Mouse (Mus musculus): ENCODE data around the gene Catsper1.
"Not testable (repeated sequence)": the region's sequence is repeated elsewhere in the genome, so short reads cannot be mapped to it uniquely, and the experiment has no call there.

Catsper1 gene

DNA sequence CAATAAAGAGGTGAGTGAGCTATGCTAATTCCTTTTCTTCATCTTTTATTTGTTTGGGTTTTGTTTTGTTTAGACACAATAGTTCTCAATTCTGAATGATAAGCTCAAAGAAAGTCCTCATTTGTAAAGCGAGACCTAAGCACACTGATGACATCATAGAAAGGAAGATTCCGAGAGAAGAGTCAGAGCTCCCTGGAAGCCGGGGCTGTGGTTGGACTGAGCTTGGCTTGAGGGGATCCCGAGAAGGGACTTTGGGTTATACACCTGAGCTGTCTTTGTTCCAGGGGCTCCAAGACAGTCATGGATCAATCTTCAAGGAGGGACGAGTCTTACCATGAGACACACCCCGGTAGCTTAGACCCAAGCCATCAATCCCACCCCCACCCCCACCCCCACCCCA lies at the start of gene Catsper1:
Gene Catsper1 (plus strand): TSS at position 301 of the 400 bp plus-strand sequence.
- DNase-seq (ENCODE audit: low spot score in 2 of 2), result no peak

GRCm38 (mm10) chr19:5294972-5295735 lies 40.4 kb upstream of the Catsper1 start, which contains the start of gene Sf3b2:
TSS of gene Sf3b2 (minus strand) at chr19:5295455.
- DNase-seq (ENCODE audit: low spot score in 2 of 2), result peak; percentile 98 to 99

GRCm38 (mm10) chr19:5295736-5296075 lies 39.8 kb upstream of the Catsper1 start:
- DNase-seq (ENCODE audit: low spot score in 2 of 2), result no peak

GRCm38 (mm10) chr19:5296630-5297029 lies 38.9 kb upstream of the Catsper1 start:
- no peak for DNase-seq (ENCODE audit: low spot score in 2 of 2)

- no peak for DNase-seq (ENCODE audit: low spot score in 2 of 2)
Measured at GRCm38 (mm10) chr19:5297903-5298800, 37.4 kb upstream of the Catsper1 start, which contains the start of gene Gal3st3. TSS of gene Gal3st3 (plus strand) at chr19:5298331.

GRCm38 (mm10) chr19:5300588-5300987 lies 35.0 kb upstream of the Catsper1 start:
- DNase-seq (ENCODE audit: low spot score in 2 of 2), result no peak

DNA sequence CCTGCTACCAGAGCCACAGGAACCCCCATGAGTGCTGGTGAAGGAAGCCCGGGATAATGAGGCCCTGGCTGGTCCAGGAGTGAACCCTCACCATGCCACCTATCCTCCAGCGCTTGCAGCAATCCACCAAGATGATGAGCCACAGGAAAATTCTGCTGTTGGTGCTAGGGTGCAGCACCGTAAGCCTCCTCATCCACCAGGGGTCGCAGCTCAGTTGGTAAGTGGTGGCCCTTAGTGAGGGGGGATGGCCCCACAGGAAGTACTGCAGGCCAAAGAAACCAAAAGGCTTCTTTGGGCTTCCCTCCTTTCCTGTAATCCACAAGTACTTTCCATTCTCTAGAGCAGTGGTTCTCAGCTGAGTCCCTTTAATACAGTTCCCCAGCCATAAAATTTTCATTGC lies 33.1 kb upstream of the Catsper1 start:
- DNase-seq (ENCODE audit: low spot score in 2 of 2), result no peak

DNA sequence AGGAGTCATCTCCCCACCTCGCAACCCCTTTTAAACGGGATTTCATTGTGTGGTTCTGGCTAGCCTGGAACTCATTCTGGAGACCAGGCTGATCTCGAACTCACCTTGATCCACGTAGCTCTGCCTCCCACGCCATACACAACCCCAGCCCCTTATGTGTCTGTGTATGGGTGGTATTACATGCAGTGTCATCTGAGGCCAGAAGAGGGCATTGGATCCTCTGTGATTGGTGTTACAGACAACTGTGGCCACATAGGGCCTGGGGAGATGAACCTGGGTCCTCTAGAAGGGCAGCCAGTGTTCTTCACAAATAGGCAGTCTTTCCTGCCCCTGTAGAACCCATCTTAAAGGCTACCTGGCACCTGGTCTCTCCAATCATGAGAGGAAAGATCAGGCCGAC lies 29.3 kb upstream of the Catsper1 start:
- no peak for DNase-seq (ENCODE audit: low spot score in 2 of 2)

DNA sequence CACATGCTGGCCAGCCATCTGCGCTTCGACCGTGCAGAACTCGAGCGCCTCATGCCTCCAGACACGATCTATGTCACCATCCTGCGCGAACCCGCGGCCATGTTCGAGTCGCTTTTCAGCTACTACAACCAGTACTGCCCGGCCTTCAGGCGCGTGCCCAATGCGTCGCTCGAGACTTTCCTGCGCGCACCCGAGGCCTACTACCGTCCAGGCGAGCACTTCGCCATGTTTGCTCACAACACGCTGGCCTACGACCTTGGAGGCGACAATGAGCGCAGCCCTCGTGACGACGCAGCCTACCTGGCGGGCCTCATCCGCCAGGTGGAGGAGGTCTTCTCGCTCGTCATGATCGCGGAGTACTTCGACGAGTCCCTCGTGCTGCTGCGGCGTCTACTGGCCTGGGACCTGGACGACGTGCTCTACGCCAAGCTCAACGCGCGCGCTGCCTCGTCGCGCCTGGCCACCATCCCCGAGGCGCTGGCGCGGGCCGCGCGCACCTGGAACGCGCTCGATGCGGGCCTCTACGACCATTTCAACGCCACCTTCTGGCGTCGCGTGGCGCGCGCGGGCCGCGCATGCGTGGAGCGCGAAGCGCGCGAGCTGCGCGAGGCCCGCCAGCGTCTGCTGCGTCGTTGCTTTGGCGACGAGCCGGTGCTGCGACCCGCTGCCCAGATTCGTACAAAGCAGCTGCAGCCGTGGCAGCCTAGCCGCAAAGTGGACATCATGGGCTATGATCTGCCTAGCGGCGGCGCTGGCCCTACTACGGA lies 28.4 kb upstream of the Catsper1 start:
- DNase-seq (ENCODE audit: low spot score in 2 of 2), result no peak

- no peak for DNase-seq (ENCODE audit: low spot score in 2 of 2)
Measured at GRCm38 (mm10) chr19:5309025-5309424, 26.5 kb upstream of the Catsper1 start.

DNA sequence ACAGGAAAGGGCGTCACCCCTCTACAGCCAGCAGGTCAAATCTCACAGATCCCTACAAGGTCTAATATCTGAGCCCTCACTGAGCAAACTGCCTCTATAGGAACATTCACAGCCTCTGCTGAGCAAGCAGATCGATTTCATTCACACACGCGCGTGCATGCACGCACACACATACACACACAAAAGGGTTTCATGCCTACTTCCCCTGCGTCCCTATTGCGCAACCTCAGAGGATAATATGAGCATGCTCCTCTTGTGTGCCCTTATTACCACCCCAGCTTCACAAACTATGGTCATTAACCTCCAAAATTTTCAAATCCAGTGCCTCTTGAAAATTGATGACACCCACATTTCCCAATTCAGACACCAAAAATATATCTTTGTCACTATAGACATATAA lies 22.4 kb upstream of the Catsper1 start:
- no peak for DNase-seq (ENCODE audit: low spot score in 2 of 2)

DNA sequence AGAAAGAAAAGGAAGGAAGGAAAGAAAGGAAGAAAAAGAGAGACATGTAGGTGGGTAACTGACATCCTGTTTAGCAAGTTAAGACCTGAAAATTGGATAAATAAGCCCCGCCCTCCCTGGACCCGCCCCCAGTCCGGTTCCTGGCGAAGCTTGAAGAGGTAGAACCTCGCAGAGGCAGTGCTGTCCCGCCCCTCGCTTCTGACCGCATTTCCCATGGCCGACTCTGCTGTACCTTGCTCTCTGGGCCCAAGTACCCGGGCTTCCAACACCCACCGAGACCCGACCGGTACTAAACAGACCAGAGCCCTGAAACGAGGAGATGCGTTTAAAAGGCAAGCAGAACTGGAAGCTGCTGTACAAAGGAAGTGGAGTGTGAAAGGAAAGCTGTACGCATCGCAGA lies 11.7 kb upstream of the Catsper1 start:
- DNase-seq (ENCODE audit: low spot score in 2 of 2), result no peak

GRCm38 (mm10) chr19:5327970-5328369 lies 7.6 kb upstream of the Catsper1 start:
- peak; percentile 24 to 31 for DNase-seq (ENCODE audit: low spot score in 2 of 2)

DNA sequence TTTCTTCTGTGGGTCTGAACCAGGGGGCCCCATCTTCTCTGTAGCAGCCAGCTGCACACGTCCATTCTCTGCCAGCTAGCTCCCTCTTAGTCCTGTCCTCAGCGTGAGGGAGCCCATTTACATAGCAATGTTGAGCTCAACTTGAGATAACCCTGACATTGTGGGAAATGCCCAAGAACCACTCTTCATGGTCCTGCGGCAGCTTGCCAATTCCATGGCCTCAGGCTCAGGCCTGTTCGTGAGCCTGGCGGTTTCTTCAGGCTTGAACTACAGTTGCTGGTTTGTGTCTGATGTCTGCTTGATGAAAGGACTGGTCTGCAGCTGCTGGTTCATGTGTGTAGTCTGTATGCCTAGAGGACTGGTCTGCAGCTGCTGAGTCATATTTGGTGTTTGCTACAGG lies 800 bp upstream of the Catsper1 start:
- DNase-seq (ENCODE audit: low spot score in 2 of 2), result no peak

DNA sequence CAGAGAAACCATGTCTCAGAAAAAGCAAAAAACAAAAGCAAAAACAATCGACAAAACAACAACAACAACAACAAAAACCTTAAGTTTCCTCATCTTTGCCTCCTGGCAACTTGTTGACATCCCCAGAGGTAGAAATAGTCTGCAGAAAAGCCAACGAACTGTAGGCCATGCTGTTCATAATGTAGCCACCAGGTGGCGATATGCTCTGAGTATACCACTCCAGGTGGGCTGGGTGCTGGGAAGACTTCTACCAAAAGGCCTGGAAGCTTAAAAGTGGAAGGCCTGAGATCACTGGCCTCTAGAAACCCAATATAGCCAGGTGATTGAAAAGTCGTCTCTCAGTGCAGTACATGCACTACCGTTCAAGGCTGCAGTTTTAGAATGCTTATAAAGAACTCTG lies 2.4 kb downstream of the Catsper1 start:
- DNase-seq (ENCODE audit: low spot score in 2 of 2), result peak; percentile 61 to 73

DNA sequence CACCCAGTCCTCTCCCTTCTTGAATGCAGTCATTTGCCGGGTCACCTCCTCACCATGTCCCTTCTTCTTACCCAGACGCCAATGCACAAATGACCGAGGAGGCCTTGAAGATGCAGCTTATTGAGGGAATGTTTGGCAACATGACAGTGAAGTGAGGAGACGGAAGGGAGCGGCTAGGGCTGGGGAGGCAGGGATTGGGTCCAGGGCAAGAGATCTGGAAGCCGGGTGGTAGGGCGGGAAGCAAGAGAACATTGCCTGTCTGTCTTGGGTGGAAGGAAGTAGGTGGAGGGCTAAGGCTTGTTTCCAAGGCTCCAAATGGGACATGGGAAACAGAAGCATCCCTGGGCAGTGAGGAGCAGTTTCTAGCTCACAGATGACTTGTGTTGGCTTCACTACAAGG lies 5.8 kb downstream of the Catsper1 start:
- DNase-seq (ENCODE audit: low spot score in 2 of 2), result no peak

GRCm38 (mm10) chr19:5345297-5346131 lies 10.0 kb downstream of the Catsper1 start:
- no peak for DNase-seq (ENCODE audit: low spot score in 2 of 2)

- no peak for DNase-seq (ENCODE audit: low spot score in 2 of 2)
Measured at GRCm38 (mm10) chr19:5348064-5348463, 12.5 kb downstream of the Catsper1 start.

- DNase-seq (ENCODE audit: low spot score in 2 of 2), result peak; percentile 31 to 32
Measured at GRCm38 (mm10) chr19:5348526-5349501, 13.3 kb downstream of the Catsper1 start.

GRCm38 (mm10) chr19:5349502-5349873 lies 13.9 kb downstream of the Catsper1 start, which contains the start of gene Cst6:
TSS of gene Cst6 (minus strand) at chr19:5349574.
- DNase-seq (ENCODE audit: low spot score in 2 of 2), result not testable (repeated sequence)

Measured in urinary bladder, postnatal 36 days (tissue).